Mouse (Mus musculus): ENCODE measurements around the gene Kremen2. TPM values are rescaled to one million over a fixed set of nuclear protein-coding genes. Genes with fewer than 3 reads are reported as not detected.
"Not testable (repeated sequence)": the region's sequence is repeated elsewhere in the genome, so short reads cannot be mapped to it uniquely, and the experiment has no call there.

The Kremen2 gene
- polyA plus RNA-seq, 1 experiment from 2014 or later = 0.25 TPM

- no peak for ATAC-seq
- H3K9me3 ChIP-seq (replicated peaks; ENCODE audit: control insufficient read depth, low read length) = no peaks in the 10 kb centered on the region
- no peaks in the 10 kb centered on the region for H3K27me3 ChIP-seq (replicated peaks; ENCODE audit: control insufficient read depth, insufficient read depth, low read length)
- no peak overlapping the region for H3K27ac ChIP-seq (ENCODE audit: low read depth, low read length)
- no peak overlapping the region for H3K4me3 ChIP-seq (ENCODE audit: low read depth, low read length)
- 0 out of 2 replicates have a peak, but pooled peaks cover 3% of the 10 kb centered on the region for H3K36me3 ChIP-seq (ENCODE audit: control insufficient read depth, insufficient read depth, low read length)
- H3K4me1 ChIP-seq (ENCODE audit: control insufficient read depth, insufficient read depth, low read length) = peaks cover 9% of the 10 kb centered on the region; the same call in 1 of the 2 replicates
- H3K9ac ChIP-seq (ENCODE audit: low read length) = no peak overlapping the region
- DNase-seq (ENCODE audit: low spot score) = no peak
- H3K4me2 ChIP-seq (ENCODE audit: low read length) = no peak overlapping the region
Observed at GRCm38 (mm10) chr17:23783352-23783751, 37.7 kb upstream of the Kremen2 start.

- Histone ChIP-seq H3K4me1 (ENCODE audit: control insufficient read depth, insufficient read depth, low read length) (no peaks in the 10 kb centered on the region), H3K27me3 (replicated peaks; ENCODE audit: control insufficient read depth, insufficient read depth, low read length) (no peaks in the 10 kb centered on the region), H3K9ac (ENCODE audit: low read length) (no peak overlapping the region), H3K27ac (ENCODE audit: low read depth, low read length) (no peak overlapping the region), H3K4me2 (ENCODE audit: low read length) (no peak overlapping the region), H3K4me3 (ENCODE audit: low read depth, low read length) (no peak overlapping the region), H3K9me3 (replicated peaks; ENCODE audit: control insufficient read depth, low read length) (no peaks in the 10 kb centered on the region), H3K36me3 (ENCODE audit: control insufficient read depth, insufficient read depth, low read length) (0 out of 2 replicates have a peak, but pooled peaks cover 3% of the 10 kb centered on the region)
- DNase-seq (ENCODE audit: low spot score) (no peak), ATAC-seq (no peak)
- 54% methylated on average over 2 of the region's 2 CpGs for WGBS
Observed at GRCm38 (mm10) chr17:23778447-23778846, 32.8 kb upstream of the Kremen2 start.

- DNase-seq (ENCODE audit: low spot score) (no peak), ATAC-seq (no peak)
- Histone ChIP-seq H3K9ac (ENCODE audit: low read length) (no peak overlapping the region), H3K4me3 (ENCODE audit: low read depth, low read length) (no peak overlapping the region), H3K4me1 (ENCODE audit: control insufficient read depth, insufficient read depth, low read length) (peaks cover under 1% of the 10 kb centered on the region), H3K9me3 (replicated peaks; ENCODE audit: control insufficient read depth, low read length) (no peaks in the 10 kb centered on the region), H3K4me2 (ENCODE audit: low read length) (no peak overlapping the region), H3K27me3 (replicated peaks; ENCODE audit: control insufficient read depth, insufficient read depth, low read length) (no peaks in the 10 kb centered on the region), H3K27ac (ENCODE audit: low read depth, low read length) (no peak overlapping the region), H3K36me3 (ENCODE audit: control insufficient read depth, insufficient read depth, low read length) (0 out of 2 replicates have a peak, but pooled peaks cover 3% of the 10 kb centered on the region)
- WGBS = 90% methylated on average over 2 of the region's 2 CpGs
Observed at GRCm38 (mm10) chr17:23777141-23777540, 31.5 kb upstream of the Kremen2 start.

GRCm38 (mm10) chr17:23776216-23776615 lies 30.6 kb upstream of the Kremen2 start:
- Histone ChIP-seq H3K9ac (ENCODE audit: low read length) (no peak overlapping the region), H3K4me1 (ENCODE audit: control insufficient read depth, insufficient read depth, low read length) (peaks cover 4% of the 10 kb centered on the region), H3K27ac (ENCODE audit: low read depth, low read length) (no peak overlapping the region), H3K36me3 (ENCODE audit: control insufficient read depth, insufficient read depth, low read length) (0 out of 2 replicates have a peak, but pooled peaks cover 3% of the 10 kb centered on the region), H3K9me3 (replicated peaks; ENCODE audit: control insufficient read depth, low read length) (no peaks in the 10 kb centered on the region), H3K4me3 (ENCODE audit: low read depth, low read length) (no peak overlapping the region), H3K27me3 (replicated peaks; ENCODE audit: control insufficient read depth, insufficient read depth, low read length) (no peaks in the 10 kb centered on the region), H3K4me2 (ENCODE audit: low read length) (no peak overlapping the region)
- DNase-seq (ENCODE audit: low spot score) (no peak), ATAC-seq (no peak)
- 82% methylated on average over 10 of the region's 10 CpGs for WGBS

- ATAC-seq (no peak), DNase-seq (ENCODE audit: low spot score) (peak; percentile 76)
- 5% methylated on average over 12 of the region's 12 CpGs for WGBS
- Histone ChIP-seq H3K9ac (ENCODE audit: low read length) (no peak overlapping the region), H3K4me2 (ENCODE audit: low read length) (no peak overlapping the region), H3K27ac (ENCODE audit: low read depth, low read length) (no peak overlapping the region), H3K4me1 (ENCODE audit: control insufficient read depth, insufficient read depth, low read length) (peaks cover 11% of the 10 kb centered on the region), H3K4me3 (ENCODE audit: low read depth, low read length) (no peak overlapping the region), H3K36me3 (ENCODE audit: control insufficient read depth, insufficient read depth, low read length) (0 out of 2 replicates have a peak, but pooled peaks cover under 1% of the 10 kb centered on the region), H3K27me3 (replicated peaks; ENCODE audit: control insufficient read depth, insufficient read depth, low read length) (no peaks in the 10 kb centered on the region), H3K9me3 (replicated peaks; ENCODE audit: control insufficient read depth, low read length) (no peaks in the 10 kb centered on the region)
Observed at GRCm38 (mm10) chr17:23774090-23774489, 28.5 kb upstream of the Kremen2 start.

- Histone ChIP-seq H3K27ac (ENCODE audit: low read depth, low read length) (no peak overlapping the region), H3K4me1 (ENCODE audit: control insufficient read depth, insufficient read depth, low read length) (peaks cover 11% of the 10 kb centered on the region), H3K36me3 (ENCODE audit: control insufficient read depth, insufficient read depth, low read length) (no peaks in the 10 kb centered on the region), H3K9ac (ENCODE audit: low read length) (no peak overlapping the region), H3K27me3 (replicated peaks; ENCODE audit: control insufficient read depth, insufficient read depth, low read length) (no peaks in the 10 kb centered on the region), H3K4me3 (ENCODE audit: low read depth, low read length) (no peak overlapping the region), H3K9me3 (replicated peaks; ENCODE audit: control insufficient read depth, low read length) (no peaks in the 10 kb centered on the region), H3K4me2 (ENCODE audit: low read length) (no peak overlapping the region)
- WGBS = 73% methylated on average over 6 of the region's 6 CpGs
- ATAC-seq = no peak
- DNase-seq (ENCODE audit: low spot score) = no peak
Observed at GRCm38 (mm10) chr17:23773676-23774075, 28.0 kb upstream of the Kremen2 start.

GRCm38 (mm10) chr17:23772219-23772556 lies 26.6 kb upstream of the Kremen2 start:
- H3K4me1 ChIP-seq (ENCODE audit: control insufficient read depth, insufficient read depth, low read length) = peaks cover 11% of the 10 kb centered on the region
- not testable (repeated sequence) for H3K36me3 ChIP-seq (ENCODE audit: control insufficient read depth, insufficient read depth, low read length); ATAC-seq; H3K9me3 ChIP-seq (replicated peaks; ENCODE audit: control insufficient read depth, low read length); DNase-seq (ENCODE audit: low spot score); H3K27me3 ChIP-seq (replicated peaks; ENCODE audit: control insufficient read depth, insufficient read depth, low read length); H3K27ac ChIP-seq (ENCODE audit: low read depth, low read length)
- H3K4me2 ChIP-seq (ENCODE audit: low read length) = peak overlapping the region; percentile 49
- 78% methylated on average over 2 of the region's 2 CpGs for WGBS
- H3K4me3 ChIP-seq (ENCODE audit: low read depth, low read length) = peak overlapping the region; percentile 89
- H3K9ac ChIP-seq (ENCODE audit: low read length) = peak overlapping the region; percentile 41; the same call in 1 of the 2 replicates

- Histone ChIP-seq H3K36me3 (ENCODE audit: control insufficient read depth, insufficient read depth, low read length) (peaks cover 4% of the 10 kb centered on the region), H3K4me3 (ENCODE audit: low read depth, low read length) (peak within 1 kb of the TSS; percentile 89), H3K4me1 (ENCODE audit: control insufficient read depth, insufficient read depth, low read length) (peaks cover 11% of the 10 kb centered on the region), H3K9me3 (replicated peaks; ENCODE audit: control insufficient read depth, low read length) (no peaks in the 10 kb centered on the region), H3K27me3 (replicated peaks; ENCODE audit: control insufficient read depth, insufficient read depth, low read length) (no peaks in the 10 kb centered on the region), H3K4me2 (ENCODE audit: low read length) (peak within 1 kb of the TSS; percentile 72), H3K27ac (ENCODE audit: low read depth, low read length) (peak within 1 kb of the TSS; percentile 84), H3K9ac (ENCODE audit: low read length) (peak within 1 kb of the TSS; percentile 97)
- ATAC-seq (peak; percentile 98), DNase-seq (ENCODE audit: low spot score) (peak; percentile 99)
- WGBS = 3% methylated on average over 58 of the region's 58 CpGs
Observed at GRCm38 (mm10) chr17:23771284-23772218, 25.9 kb upstream of the Kremen2 start, which contains the start of gene Flywch1. Gene Flywch1 (minus strand): TSS chr17:23771602.

- peak overlapping the region; percentile 97 for H3K9ac ChIP-seq (ENCODE audit: low read length)
- H3K4me3 ChIP-seq (ENCODE audit: low read depth, low read length) = peak overlapping the region; percentile 89
- WGBS = under 1% methylated on average over 18 of the region's 19 CpGs
- DNase-seq (ENCODE audit: low spot score) (peak; percentile 22), ATAC-seq (no peak; the same call in 1 of the 2 replicates)
- H3K4me2 ChIP-seq (ENCODE audit: low read length) = peak overlapping the region; percentile 72
- H3K27ac ChIP-seq (ENCODE audit: low read depth, low read length) = peak overlapping the region; percentile 84
- H3K36me3 ChIP-seq (ENCODE audit: control insufficient read depth, insufficient read depth, low read length) = peaks cover 4% of the 10 kb centered on the region
- H3K27me3 ChIP-seq (replicated peaks; ENCODE audit: control insufficient read depth, insufficient read depth, low read length) = no peaks in the 10 kb centered on the region
- no peaks in the 10 kb centered on the region for H3K9me3 ChIP-seq (replicated peaks; ENCODE audit: control insufficient read depth, low read length)
- H3K4me1 ChIP-seq (ENCODE audit: control insufficient read depth, insufficient read depth, low read length) = peaks cover 11% of the 10 kb centered on the region
Observed at GRCm38 (mm10) chr17:23770896-23771283, 25.3 kb upstream of the Kremen2 start.

Data from forebrain, embryonic 14.5 days (tissue).